Mouse (Mus musculus): ENCODE results near the gene Pcnx3.

DNA sequence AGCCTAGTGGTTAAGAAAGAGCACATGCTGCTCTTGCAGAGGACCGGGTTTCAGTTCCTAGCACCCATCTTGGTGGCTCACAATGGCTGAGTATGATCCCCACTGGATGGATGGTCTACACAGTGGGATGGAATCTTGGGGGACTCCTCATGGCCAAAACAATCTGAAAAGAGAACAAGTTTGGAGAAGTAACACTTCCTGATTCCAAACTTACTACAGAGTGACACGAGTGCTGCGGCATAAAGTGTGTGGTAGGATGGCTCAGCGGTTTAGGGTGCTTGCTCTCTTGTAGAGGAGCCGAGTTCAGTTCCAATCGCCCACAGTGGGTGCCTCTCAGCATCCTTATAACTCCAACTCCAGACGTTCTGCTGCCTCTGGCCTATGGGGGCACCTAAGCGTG is 63.4 kb downstream of the Pcnx3 start:
- no peak for TF ChIP-seq POLR2A (IDR thresholded peaks at IDR 0.05; ENCODE audit: control insufficient read depth, extremely low read depth, insufficient read depth, low read length, poor library complexity)
- no peak for TF ChIP-seq CTCF (IDR thresholded peaks at IDR 0.05; ENCODE audit: borderline replicate concordance, control insufficient read depth, extremely low read depth, insufficient read depth, low read length, poor library complexity)
